Mouse (Mus musculus): ENCODE data around the gene Uprt. TPM values are rescaled to one million over a fixed set of nuclear protein-coding genes. Genes with fewer than 3 reads are reported as not detected.

Uprt gene
- 1 to 10 TPM; 2.3 to 3.3 TPM for polyA plus RNA-seq (2017; shearing (Covaris generic))

DNA sequence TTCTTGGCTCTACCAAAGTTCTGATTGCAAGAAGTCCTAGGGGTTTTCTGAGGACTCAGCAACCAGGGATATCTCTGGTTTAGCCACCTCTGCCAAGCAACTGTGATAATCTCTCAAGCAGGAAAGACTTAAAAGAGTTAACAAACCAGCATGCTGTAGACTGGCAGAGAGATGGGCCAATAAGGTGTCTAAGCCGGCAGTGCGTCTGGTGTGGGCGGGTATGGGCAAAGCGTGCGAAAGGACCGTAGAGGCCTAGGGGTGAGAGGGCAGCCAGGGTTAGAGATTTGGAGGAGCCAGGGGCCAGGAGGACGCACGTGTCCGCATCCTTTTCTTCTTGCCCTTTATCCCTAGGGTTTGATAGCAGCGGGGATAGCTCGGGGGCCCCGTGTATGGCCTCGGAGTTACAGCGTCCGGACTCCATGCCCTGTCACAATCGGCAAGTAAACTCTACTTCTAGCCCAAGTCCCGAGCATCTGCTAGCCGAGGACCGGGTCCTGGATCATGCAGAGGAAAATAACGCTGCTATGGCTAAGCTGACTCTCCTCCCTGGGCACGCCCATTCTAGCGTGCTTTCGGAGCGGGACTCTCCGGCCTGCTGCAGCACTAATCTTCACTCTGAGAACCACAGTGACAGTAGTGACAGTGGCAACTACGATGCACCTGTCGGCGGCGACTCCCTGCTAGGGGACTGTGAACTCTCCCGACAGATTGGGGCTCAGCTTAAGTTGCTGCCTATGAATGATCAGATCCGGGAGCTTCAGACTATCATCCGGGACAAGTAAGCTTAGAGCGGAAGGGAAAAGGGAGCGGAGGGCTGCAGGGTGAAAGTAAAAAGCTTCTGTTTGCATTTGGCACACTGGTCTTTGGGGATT is at the start of gene Uprt:
Gene Uprt, plus strand, starts transcription at position 247 of the 872 bp plus-strand sequence.

Other genes with a start within 250 kb of the Uprt start
- 10 to 100 TPM; 12.8 to 15.3 TPM for gene Abcb7, start 69.0 kb upstream of the Uprt start, polyA plus RNA-seq (2017; shearing (Covaris generic))
- 10 to 100 TPM; 13.2 to 21.3 TPM for gene Zdhhc15, start 188.2 kb downstream of the Uprt start, polyA plus RNA-seq (2017; shearing (Covaris generic))